Mouse (Mus musculus) kidney, postnatal 10 days (tissue): ENCODE data around the gene Ldlrad3.

Experiments
- DNase-seq: peaks from one replicate; pipeline ENCODE4 v3.0.0; 2021; ENCODE audit warnings: mixed read lengths

Gene Ldlrad3

GRCm38 (mm10) chr2:102113323-102113722 is 72.9 kb downstream of the Ldlrad3 start:
- DNase-seq, result peak; percentile 78

- no peak for DNase-seq
Measured at GRCm38 (mm10) chr2:102111906-102112499, 74.2 kb downstream of the Ldlrad3 start.

- no peak for DNase-seq
Measured at GRCm38 (mm10) chr2:102110306-102110705, 75.9 kb downstream of the Ldlrad3 start.

- DNase-seq, result peak; percentile 38
Measured at GRCm38 (mm10) chr2:102107280-102107679, 78.9 kb downstream of the Ldlrad3 start.

- DNase-seq, result no peak
Measured at GRCm38 (mm10) chr2:102106728-102107127, 79.5 kb downstream of the Ldlrad3 start.

- no peak for DNase-seq
Measured at GRCm38 (mm10) chr2:102105454-102105853, 80.7 kb downstream of the Ldlrad3 start.

GRCm38 (mm10) chr2:102103955-102104354 is 82.2 kb downstream of the Ldlrad3 start:
- no peak for DNase-seq

GRCm38 (mm10) chr2:102100490-102100889 is 85.7 kb downstream of the Ldlrad3 start:
- no peak for DNase-seq

- DNase-seq, result peak; percentile 50
Measured at GRCm38 (mm10) chr2:102099702-102100450, 86.3 kb downstream of the Ldlrad3 start.

- no peak for DNase-seq
Measured at GRCm38 (mm10) chr2:102099261-102099660, 86.9 kb downstream of the Ldlrad3 start.

- DNase-seq, result no peak
Measured at GRCm38 (mm10) chr2:102094773-102095172, 91.4 kb downstream of the Ldlrad3 start.

- DNase-seq, result no peak
Measured at GRCm38 (mm10) chr2:102094281-102094680, 91.9 kb downstream of the Ldlrad3 start.

GRCm38 (mm10) chr2:102092579-102092978 is 93.6 kb downstream of the Ldlrad3 start:
- DNase-seq, result no peak

GRCm38 (mm10) chr2:102091516-102092350 is 94.5 kb downstream of the Ldlrad3 start:
- DNase-seq, result peak; percentile 85

GRCm38 (mm10) chr2:102087787-102088186 is 98.4 kb downstream of the Ldlrad3 start:
- no peak for DNase-seq

- DNase-seq, result no peak
Measured at GRCm38 (mm10) chr2:102086583-102086982, 99.6 kb downstream of the Ldlrad3 start.

- no peak for DNase-seq
Measured at GRCm38 (mm10) chr2:102082782-102083181, 103.4 kb downstream of the Ldlrad3 start.

- DNase-seq, result peak; percentile 79
Measured at GRCm38 (mm10) chr2:102077554-102077953, 108.6 kb downstream of the Ldlrad3 start.

- no peak for DNase-seq
Measured at GRCm38 (mm10) chr2:102076237-102076636, 109.9 kb downstream of the Ldlrad3 start.

GRCm38 (mm10) chr2:102073266-102074037 is 112.7 kb downstream of the Ldlrad3 start:
- DNase-seq, result no peak

- DNase-seq, result no peak
Measured at GRCm38 (mm10) chr2:102072859-102073258, 113.3 kb downstream of the Ldlrad3 start.

- DNase-seq, result no peak
Measured at GRCm38 (mm10) chr2:102071022-102071717, 115.0 kb downstream of the Ldlrad3 start.
